Mouse (Mus musculus) heart, postnatal 25 days (tissue): ENCODE measurements around the gene Foxf1. TPM values are rescaled to one million over a fixed set of nuclear protein-coding genes. Genes with fewer than 3 reads are reported as not detected.

ENCODE experiments used
- DNase-seq: peaks from one replicate; pipeline ENCODE4 v3.0.0; 2022; ENCODE audit warnings: low spot score
- intact Hi-C: fragments of 180-260 bp; cut with DNase I; formaldehyde crosslinking; loops from one replicate; pipeline ENCODE4 v1.15.1; 2025
- microRNA-seq: library from miRNA; unstranded; fragments of <30 nt; microRNA quantifications from one replicate; pipeline ENCODE4 v1.2.0, GENCODE M21; 2022
- total RNA-seq, 2 experiments: library from RNA; stranded (reverse); gene quantifications; 2 replicates each; pipeline ENCODE4 v1.2.3; 2021

The Foxf1 gene
- total RNA-seq, 2 experiments from 2014 or later = 0.20 TPM; not detected in 1

GRCm38 (mm10) chr8:121126694-121127093 is 42.5 kb downstream of the Foxf1 start:
- intact Hi-C loops = loop anchor here (5.0 kb wide), 1 partner anchor 101 kb away; no protein-coding TSS in a partner anchor
- DNase-seq = no peak

GRCm38 (mm10) chr8:121127291-121127701 is 43.1 kb downstream of the Foxf1 start:
- intact Hi-C loops = loop anchor here (5.0 kb wide), 1 partner anchor 100 kb away; no protein-coding TSS in a partner anchor
- DNase-seq = no peak

- DNase-seq = no peak
- intact Hi-C loops = loop anchor here (5.0 kb wide), 1 partner anchor 99 kb away; no protein-coding TSS in a partner anchor
These were observed 43.7 kb downstream of the Foxf1 start, which contains the start of gene Foxl1 for GRCm38 (mm10) chr8:121127756-121128375. Gene Foxl1, plus strand, starts transcription at chr8:121127940.

- no peak for DNase-seq
- intact Hi-C loops = loop anchor here (5.0 kb wide), 1 partner anchor 99 kb away; no protein-coding TSS in a partner anchor
These were observed 44.5 kb downstream of the Foxf1 start for GRCm38 (mm10) chr8:121128531-121129264.

GRCm38 (mm10) chr8:121129265-121129940 is 45.2 kb downstream of the Foxf1 start:
- DNase-seq = no peak
- intact Hi-C loops = loop anchor here (5.0 kb wide), 1 partner anchor 98 kb away; no protein-coding TSS in a partner anchor

- no peak for DNase-seq
- intact Hi-C loops = no loop called here
These were observed 46.3 kb downstream of the Foxf1 start for GRCm38 (mm10) chr8:121130522-121130921.

GRCm38 (mm10) chr8:121132961-121133513 is 48.9 kb downstream of the Foxf1 start:
- intact Hi-C loops = no loop called here
- DNase-seq = no peak

- DNase-seq = no peak
- intact Hi-C loops = no loop called here
These were observed 49.9 kb downstream of the Foxf1 start for GRCm38 (mm10) chr8:121134102-121134501.

- intact Hi-C loops = no loop called here
- DNase-seq = no peak
These were observed 50.3 kb downstream of the Foxf1 start for GRCm38 (mm10) chr8:121134512-121134911.

- intact Hi-C loops = no loop called here
- DNase-seq = no peak
These were observed 52.7 kb downstream of the Foxf1 start for GRCm38 (mm10) chr8:121136856-121137255.

Small RNAs within 50 kb of the gene (microRNA-seq; reads per million reads assigned to microRNA genes)
- gene Gm27530 = not detected

Other genes with a start within 250 kb of the Foxf1 start
- gene Mthfsd, start 24.0 kb downstream of the Foxf1 start, total RNA-seq = 10 to 100 TPM; 13.2 to 14.2 TPM
- 1 to 10 TPM; 2.0 to 2.2 TPM for gene Foxc2, start 31.8 kb downstream of the Foxf1 start, total RNA-seq
- under 1 TPM in 1 of 2 experiments, not detected in 1; 0.16 TPM for gene Foxl1, start 43.6 kb downstream of the Foxf1 start, total RNA-seq